Mouse (Mus musculus) embryonic fibroblast, embryonic 13.5 days (primary cell): ENCODE measurements around the gene Npw. TPM values are rescaled to one million over a fixed set of nuclear protein-coding genes. Genes with fewer than 3 reads are reported as not detected.

Source experiments
- H3K27ac ChIP-seq: 2 replicates; pipeline ENCODE4 v1.5.1; 2012; ENCODE audit warnings: low read length, control low read depth, inconsistent platforms; ENCODE audit not compliant: insufficient read depth
- H3K4me1 ChIP-seq: 2 replicates; pipeline ENCODE4 v1.6.1; 2011; ENCODE audit warnings: low read length; ENCODE audit not compliant: control insufficient read depth, insufficient read depth
- H3K4me3 ChIP-seq: 2 replicates; pipeline ENCODE4 v1.5.1; 2011; ENCODE audit warnings: mild to moderate bottlenecking, control low read depth, low read length; ENCODE audit not compliant: insufficient read depth
- CTCF ChIP-seq: IDR thresholded peaks from 2 replicates; pipeline ENCODE4 v1.5.1; 2011; ENCODE audit warnings: mild to moderate bottlenecking, control low read depth, low read length, moderate library complexity, borderline replicate concordance; ENCODE audit not compliant: insufficient read depth
- POLR2A ChIP-seq: IDR thresholded peaks from 2 replicates; pipeline ENCODE4 v1.6.1; 2011; ENCODE audit warnings: low read depth, mild to moderate bottlenecking, control low read depth, low read length, moderate library complexity
- polyA plus RNA-seq: library from polyadenylated mRNA; stranded (reverse); fragments of >200 nt; gene quantifications from 2 replicates; pipeline ENCODE4 v1.2.4, GENCODE M21; 2011; ENCODE audit warnings: low read depth; ENCODE audit not compliant: missing spikeins, insufficient read length

Gene Npw
- polyA plus RNA-seq, 1 experiment, result not detected

DNA sequence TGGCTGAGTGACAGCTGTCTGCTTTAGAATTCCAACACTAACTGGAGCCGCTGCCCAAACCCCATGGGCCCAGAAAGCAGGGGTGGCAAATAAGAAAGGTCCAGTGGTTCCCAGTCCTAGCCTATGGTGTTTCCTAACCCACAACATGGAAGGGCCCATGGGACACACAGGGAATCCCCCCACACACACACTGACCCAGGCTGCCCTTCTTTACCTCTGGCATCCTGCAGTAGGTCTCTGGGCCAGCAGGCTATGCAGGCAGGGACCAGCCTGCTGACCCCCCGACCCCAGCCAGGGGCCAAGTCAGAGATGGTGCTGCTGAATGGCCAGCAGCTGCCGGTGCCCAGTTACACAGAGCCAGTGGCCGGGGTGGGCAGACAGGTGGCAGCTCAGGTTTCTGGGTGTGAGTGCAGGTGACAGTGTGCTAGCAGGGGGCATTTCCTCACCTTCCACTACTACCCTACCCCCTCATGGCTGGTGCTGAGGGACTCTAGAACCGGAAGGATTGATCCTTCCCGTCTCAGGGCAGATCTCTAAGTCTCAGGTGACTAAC lies 15.4 kb downstream of the Npw start:
- Histone ChIP-seq H3K27ac (no peak overlapping the region), H3K4me3 (no peak overlapping the region), H3K4me1 (peaks cover 30% of the 10 kb centered on the region)
- TF ChIP-seq CTCF (no peak), POLR2A (no peak)

DNA sequence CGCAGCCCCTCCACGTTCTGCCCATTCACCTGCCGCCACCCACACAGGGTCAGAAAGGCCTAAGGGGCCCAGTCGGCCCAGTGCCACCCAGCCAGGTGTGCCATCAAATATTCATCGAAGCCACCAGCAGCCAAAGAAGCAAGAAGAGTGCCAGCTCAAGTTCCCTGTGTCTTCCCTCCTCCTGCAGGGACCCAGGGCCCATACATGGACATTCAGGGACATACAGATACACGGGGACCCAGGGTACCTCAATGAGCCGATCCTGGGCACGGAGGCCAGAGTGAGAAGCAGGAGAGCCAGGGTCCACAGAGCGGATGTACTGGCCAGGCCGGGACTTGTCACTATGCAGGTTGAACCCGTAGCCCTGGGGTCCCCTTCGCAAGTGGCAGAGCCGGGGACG lies 16.3 kb downstream of the Npw start:
- Histone ChIP-seq H3K27ac (no peak overlapping the region), H3K4me3 (no peak overlapping the region), H3K4me1 (peaks cover 30% of the 10 kb centered on the region)
- TF ChIP-seq CTCF, result no peak
- no peak for TF ChIP-seq POLR2A

DNA sequence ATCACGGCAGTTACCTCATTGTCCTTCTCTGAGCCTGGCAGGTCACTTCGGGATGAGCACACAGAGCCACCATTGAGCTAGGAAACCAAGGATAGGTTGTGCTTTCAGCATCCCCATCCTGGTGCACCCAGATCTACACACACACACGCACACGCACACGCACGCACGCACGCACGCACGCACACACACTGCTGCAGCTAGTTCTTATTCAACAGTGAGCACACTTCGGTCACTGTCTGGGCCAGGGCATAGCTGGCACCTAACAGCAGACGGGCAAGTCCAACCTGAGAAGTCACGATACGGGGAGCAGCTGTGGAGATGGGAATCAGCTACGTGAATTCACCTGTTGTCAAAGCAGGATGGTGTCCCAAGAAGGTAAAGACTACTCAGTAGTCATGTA lies 17.7 kb downstream of the Npw start:
- TF ChIP-seq CTCF (no peak), POLR2A (no peak)
- H3K27ac ChIP-seq, result no peak overlapping the region
- H3K4me3 ChIP-seq, result no peak overlapping the region
- peaks cover 28% of the 10 kb centered on the region for H3K4me1 ChIP-seq

DNA sequence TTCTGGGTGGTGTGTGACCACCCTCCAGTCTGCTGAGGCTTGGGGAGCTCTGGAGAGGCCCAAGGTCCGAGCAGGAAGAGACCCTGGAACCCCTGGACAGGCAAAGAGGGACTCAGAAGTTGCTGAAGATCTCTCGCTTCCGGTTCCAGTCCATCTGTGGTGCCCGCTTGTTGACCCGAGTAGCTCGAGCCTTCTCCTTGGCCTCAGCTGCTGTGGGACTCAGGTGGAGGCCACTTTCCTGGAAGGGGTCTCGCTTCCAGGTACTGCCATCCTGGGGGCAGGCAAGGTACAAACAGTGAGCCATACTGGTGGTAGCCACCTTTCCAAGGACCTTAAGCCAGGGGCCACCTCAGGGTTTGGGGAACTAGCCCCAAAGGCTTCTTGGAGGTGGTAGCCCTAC lies 18.1 kb downstream of the Npw start:
- peak overlapping the region; percentile 84 for H3K27ac ChIP-seq
- no peak for TF ChIP-seq CTCF
- no peak overlapping the region for H3K4me3 ChIP-seq
- peaks cover 24% of the 10 kb centered on the region for H3K4me1 ChIP-seq

DNA sequence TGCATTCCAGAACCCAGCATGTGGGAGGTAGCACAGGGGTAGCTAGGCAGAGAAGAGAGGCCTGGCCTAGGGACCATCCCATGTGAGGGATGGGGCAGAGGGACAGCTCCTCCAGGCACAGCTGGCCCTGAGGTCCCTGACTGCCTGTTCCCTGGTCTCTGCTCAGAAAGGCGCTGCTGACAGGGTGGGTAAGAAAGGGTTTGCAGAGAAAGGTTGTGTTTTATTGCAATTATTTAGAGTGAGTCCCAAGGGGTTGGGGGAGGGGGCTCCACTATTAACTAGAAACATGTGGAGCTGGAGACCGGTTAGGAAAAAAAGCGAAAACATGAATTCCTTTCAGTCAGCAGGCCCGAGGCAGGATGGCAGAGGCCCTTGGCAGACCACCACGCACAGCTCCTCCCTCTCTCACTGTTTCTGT lies 18.7 kb downstream of the Npw start:
- Histone ChIP-seq H3K4me1 (peaks cover 19% of the 10 kb centered on the region), H3K4me3 (no peak overlapping the region), H3K27ac (peak overlapping the region; percentile 84)
- TF ChIP-seq CTCF (no peak), POLR2A (no peak)

DNA sequence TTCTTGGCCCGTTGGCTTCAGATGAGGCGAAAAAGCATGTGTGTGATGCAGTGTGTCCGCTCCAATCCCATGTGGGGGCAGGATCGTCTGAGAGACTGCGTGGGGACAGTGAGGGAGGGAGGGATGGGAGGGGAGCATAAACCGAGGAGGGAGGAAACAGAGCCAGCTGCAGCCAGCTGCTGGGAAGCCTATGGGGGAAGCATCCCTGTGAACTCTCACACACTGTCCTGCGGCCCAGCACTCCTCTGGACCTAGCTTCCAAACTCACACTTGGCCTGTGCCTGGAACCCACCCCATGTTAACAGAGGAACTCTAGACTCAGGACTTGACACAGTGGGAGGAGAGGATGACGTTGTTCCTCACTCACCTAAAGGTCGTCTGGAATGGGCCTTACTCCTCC lies 19.4 kb downstream of the Npw start:
- no peak overlapping the region for H3K4me3 ChIP-seq
- peak overlapping the region; percentile 84 for H3K27ac ChIP-seq
- H3K4me1 ChIP-seq, result peaks cover 12% of the 10 kb centered on the region
- TF ChIP-seq CTCF (no peak), POLR2A (no peak)

DNA sequence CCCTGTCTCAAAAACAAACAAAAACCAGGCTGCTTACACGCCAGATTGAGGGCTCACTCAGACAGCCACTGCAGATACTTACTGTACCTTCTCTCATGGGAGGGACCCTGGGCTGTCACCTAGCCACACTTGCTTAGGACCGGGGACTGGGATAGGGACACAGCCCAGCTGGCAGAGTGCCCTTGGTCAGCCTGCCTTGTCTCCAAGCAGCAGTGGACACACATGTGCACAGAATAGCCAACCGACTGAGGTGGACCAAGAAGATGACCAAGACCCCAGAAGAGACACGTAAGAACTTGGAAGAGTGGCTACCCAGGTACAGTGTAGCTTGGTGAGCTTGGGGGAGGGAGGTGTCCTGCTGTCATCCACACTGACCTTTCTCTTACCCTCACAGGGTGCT lies 20.0 kb downstream of the Npw start:
- H3K27ac ChIP-seq, result no peak overlapping the region
- TF ChIP-seq POLR2A, result no peak
- no peak for TF ChIP-seq CTCF
- H3K4me1 ChIP-seq, result peaks cover 12% of the 10 kb centered on the region
- H3K4me3 ChIP-seq, result no peak overlapping the region

DNA sequence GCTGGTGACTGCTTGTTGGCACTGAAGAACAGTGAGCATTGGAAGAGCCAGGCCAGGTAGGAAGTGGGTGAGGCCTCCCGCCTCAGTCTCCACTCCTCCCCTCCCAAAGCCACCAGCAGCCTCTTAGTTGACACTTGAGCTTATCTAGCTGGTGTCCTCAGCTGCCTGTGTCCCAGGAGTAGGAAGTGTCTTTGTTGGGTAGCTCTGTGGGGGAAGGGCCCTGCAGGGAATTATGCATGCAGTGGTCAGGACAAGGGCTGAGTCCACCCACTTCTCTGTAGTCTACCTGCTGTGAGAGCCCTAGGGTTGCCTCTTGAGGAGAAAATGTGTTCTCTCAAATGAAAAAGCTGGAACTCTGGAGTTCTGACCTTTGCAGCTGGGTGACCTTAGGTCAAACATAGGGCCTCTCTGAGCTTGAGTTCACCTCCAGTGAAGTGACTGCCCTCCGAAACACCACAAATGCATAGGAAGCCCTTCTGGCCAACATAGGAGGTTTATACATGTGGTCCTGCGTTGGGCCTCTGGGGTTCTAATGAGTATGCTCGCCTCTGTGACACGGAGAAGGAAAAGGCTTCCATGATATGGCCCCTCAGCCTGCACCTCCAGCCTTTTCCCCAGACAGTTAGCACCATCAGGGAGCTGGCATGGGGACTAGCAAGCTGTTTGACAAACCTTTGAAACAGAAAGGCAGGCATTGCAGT lies 21.3 kb downstream of the Npw start:
- peaks cover 12% of the 10 kb centered on the region for H3K4me1 ChIP-seq
- TF ChIP-seq CTCF (no peak), POLR2A (no peak)

DNA sequence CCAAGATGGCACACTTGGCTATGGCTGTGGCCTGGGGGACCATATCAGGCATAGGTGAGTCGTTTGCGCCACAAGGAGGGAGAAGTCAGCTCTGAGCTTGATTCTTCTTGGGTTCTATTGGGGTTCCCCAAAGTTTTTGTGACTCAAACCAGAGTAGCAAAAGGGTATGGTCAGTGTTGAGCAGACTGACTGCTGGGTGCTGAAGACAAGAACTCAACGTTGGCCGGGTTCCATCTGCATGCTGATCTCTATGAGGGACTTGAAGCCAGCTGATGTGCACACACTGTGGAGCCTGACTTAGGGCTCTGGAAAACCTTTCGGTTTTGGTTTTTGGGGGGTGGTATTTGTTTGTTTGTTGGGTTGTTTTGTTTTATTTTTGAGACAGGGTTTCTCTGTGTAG lies 22.6 kb downstream of the Npw start:
- no peak overlapping the region for H3K27ac ChIP-seq
- no peak overlapping the region for H3K4me3 ChIP-seq
- TF ChIP-seq POLR2A (no peak), CTCF (no peak)
- H3K4me1 ChIP-seq, result peaks cover 12% of the 10 kb centered on the region

More for the DNA sequence above, 21.3 kb downstream of the Npw start:
- Histone ChIP-seq H3K27ac (no peak overlapping the region), H3K4me3 (no peak overlapping the region)

DNA sequence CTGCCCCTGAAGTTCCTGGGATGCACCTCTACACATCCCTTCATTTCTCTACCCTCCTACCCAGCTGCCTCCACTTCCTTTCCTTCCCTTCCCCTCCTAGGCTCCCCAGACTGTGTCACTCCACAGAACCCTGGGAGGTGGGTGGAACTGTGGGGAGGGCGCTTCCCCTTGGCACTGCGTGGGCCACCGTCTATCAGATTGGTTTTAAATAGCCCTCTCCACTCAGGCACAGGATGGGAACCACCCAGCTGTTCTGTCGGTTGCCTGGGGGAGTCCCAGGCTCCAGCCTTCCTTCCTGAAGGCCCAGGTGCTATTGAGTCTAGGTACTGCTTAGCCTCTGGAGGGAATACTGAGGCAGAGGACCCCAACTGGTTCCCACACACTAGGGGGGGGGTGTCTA lies 23.2 kb downstream of the Npw start:
- peaks cover 9% of the 10 kb centered on the region for H3K4me1 ChIP-seq
- TF ChIP-seq CTCF, result no peak
- TF ChIP-seq POLR2A, result no peak
- H3K27ac ChIP-seq, result no peak overlapping the region
- no peak overlapping the region for H3K4me3 ChIP-seq
